Mouse (Mus musculus): Measurements from ENCODE around the gene Nfix.

DNA sequence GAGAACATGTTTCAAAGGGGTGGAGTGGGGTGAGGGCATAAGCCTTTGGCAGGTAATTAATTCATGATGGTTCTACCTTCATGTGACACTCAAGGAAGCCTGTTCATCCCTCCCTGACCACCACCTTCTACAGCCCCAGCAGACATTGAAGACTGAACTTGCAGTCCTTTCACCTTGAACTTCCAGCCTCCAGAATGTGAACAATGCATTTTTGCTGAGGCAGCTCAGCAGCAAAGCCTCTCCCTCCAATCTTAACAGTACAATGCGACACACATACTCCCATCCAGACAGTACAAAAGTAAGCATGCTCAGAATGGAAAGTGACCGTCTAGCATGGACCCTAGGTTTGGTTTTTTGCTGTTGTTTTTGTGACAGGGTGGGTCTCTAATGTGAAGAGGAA is 118.7 kb downstream of the Nfix start:
- no peak for TF ChIP-seq CTCF (conservative IDR thresholded peaks at IDR 0.05; ENCODE audit: low read length)
- no peak for TF ChIP-seq POU5F1 (IDR thresholded peaks at IDR 0.05; ENCODE audit: borderline replicate concordance, low read length)
- TF ChIP-seq NANOG (IDR thresholded peaks at IDR 0.05; ENCODE audit: borderline replicate concordance, low read length): no peak
